Mouse (Mus musculus) MEL (cell line): Measurements from ENCODE around the gene Zfp804b.

Experiments used
- CTCF ChIP-seq, 3 experiments: IDR thresholded peaks in 2 of 3; conservative IDR thresholded peaks in 1 of 3; 2 replicates each; pipeline ENCODE4 v1.5.1; 2011 to 2012; ENCODE audit warnings: low read length in 3 of 3, low read depth in 2 of 3, mild to moderate bottlenecking in 2 of 3, improper control_type of control experiment in 1 of 3, inconsistent platforms in 1 of 3, mixed read lengths in 1 of 3, moderate library complexity in 1 of 3; ENCODE audit not compliant: control insufficient read depth in 1 of 3, insufficient read depth in 1 of 3, poor library complexity in 1 of 3, severe bottlenecking in 1 of 3
- EP300 ChIP-seq, 2 experiments: IDR thresholded peaks; 2 replicates each; pipeline ENCODE4 v1.6.1; 2011; ENCODE audit warnings: improper control_type of control experiment in 2 of 2, low read length in 2 of 2, low read depth in 1 of 2, mild to moderate bottlenecking in 1 of 2
- GATA1 ChIP-seq: IDR thresholded peaks from 2 replicates; pipeline ENCODE4 v1.6.1; 2011; ENCODE audit warnings: low read depth, low read length, improper control_type of control experiment
- MAX ChIP-seq: IDR thresholded peaks from 2 replicates; pipeline ENCODE4 v1.6.1; 2011; ENCODE audit warnings: low read length, improper control_type of control experiment
- MAZ ChIP-seq: IDR thresholded peaks from 2 replicates; pipeline ENCODE4 v1.6.1; 2012; ENCODE audit warnings: low read depth, mild to moderate bottlenecking, inconsistent platforms, low read length, improper control_type of control experiment
- MXI1 ChIP-seq: IDR thresholded peaks from 2 replicates; pipeline ENCODE4 v1.6.1; 2011; ENCODE audit warnings: mild to moderate bottlenecking, low read depth, low read length, improper control_type of control experiment
- POLR2A ChIP-seq, 2 experiments: IDR thresholded peaks; 2 replicates each; pipeline ENCODE4 v1.6.1; 2011 to 2012; ENCODE audit warnings: low read length in 2 of 2, mild to moderate bottlenecking in 2 of 2, control low read depth in 1 of 2, improper control_type of control experiment in 1 of 2, low read depth in 1 of 2, moderate library complexity in 1 of 2; ENCODE audit not compliant: control insufficient read depth in 1 of 2, insufficient read depth in 1 of 2, poor library complexity in 1 of 2
- POLR2AphosphoS5 ChIP-seq: IDR thresholded peaks from 2 replicates; pipeline ENCODE4 v1.6.1; 2012; ENCODE audit warnings: low read depth, borderline replicate concordance, mild to moderate bottlenecking, inconsistent platforms, low read length, moderate library complexity, mixed read lengths
- TAL1 ChIP-seq: IDR thresholded peaks from 2 replicates; pipeline ENCODE4 v1.6.1; 2012; ENCODE audit warnings: mild to moderate bottlenecking, inconsistent platforms, low read length, moderate library complexity, mixed read lengths
- TCF12 ChIP-seq: IDR thresholded peaks from 2 replicates; pipeline ENCODE4 v1.6.1; 2014; ENCODE audit warnings: low read depth, mild to moderate bottlenecking, inconsistent platforms, low read length, improper control_type of control experiment, moderate library complexity
- USF1 ChIP-seq: IDR thresholded peaks from 2 replicates; pipeline ENCODE4 v1.6.1; 2014; ENCODE audit warnings: low read depth, mild to moderate bottlenecking, inconsistent platforms, low read length, improper control_type of control experiment, moderate library complexity
- ZC3H11A ChIP-seq: IDR thresholded peaks from 2 replicates; pipeline ENCODE4 v1.6.1; 2012; ENCODE audit warnings: low read depth, mild to moderate bottlenecking, inconsistent platforms, low read length, improper control_type of control experiment
- ZKSCAN1 ChIP-seq: IDR thresholded peaks from 2 replicates; pipeline ENCODE4 v1.6.1; 2012; ENCODE audit warnings: low read depth, mild to moderate bottlenecking, inconsistent platforms, low read length, improper control_type of control experiment, moderate library complexity
- ZMIZ1 ChIP-seq: IDR thresholded peaks from 2 replicates; pipeline ENCODE4 v1.6.1; 2012; ENCODE audit warnings: low read depth, mild to moderate bottlenecking, inconsistent platforms, low read length, improper control_type of control experiment, moderate library complexity

GRCm38 (mm10) chr5:7344145-7345010 lies at the start of gene Zfp804b:
- TF ChIP-seq MAX, result no peak
- no peak for TF ChIP-seq CTCF (IDR thresholded peaks at IDR 0.05 in 2 of 3, conservative IDR thresholded peaks at IDR 0.05 in 1 of 3; ENCODE audit: control insufficient read depth in 1 of 3, insufficient read depth in 1 of 3, low read depth in 2 of 3, low read length in 3 of 3, poor library complexity in 1 of 3, severe bottlenecking in 1 of 3)
- no peak for TF ChIP-seq POLR2A (IDR thresholded peaks at IDR 0.05; ENCODE audit: control insufficient read depth in 1 of 2, insufficient read depth in 1 of 2, low read depth in 1 of 2, low read length in 2 of 2, poor library complexity in 1 of 2)
- no peak for TF ChIP-seq EP300 (IDR thresholded peaks at IDR 0.05; ENCODE audit: low read depth in 1 of 2, low read length in 2 of 2)
- no peak for TF ChIP-seq USF1
- no peak for TF ChIP-seq POLR2AphosphoS5
- no peak for TF ChIP-seq TCF12
- TF ChIP-seq TAL1, result no peak
- no peak for TF ChIP-seq ZMIZ1
- no peak for TF ChIP-seq ZKSCAN1
- TF ChIP-seq GATA1, result no peak
- TF ChIP-seq ZC3H11A, result no peak
- TF ChIP-seq MAZ, result no peak
- no peak for TF ChIP-seq MXI1
